Mouse (Mus musculus) small intestine, adult 2 months (tissue): Measurements from ENCODE around the gene Crtc3. TPM values are rescaled to one million over a fixed set of nuclear protein-coding genes. Genes with fewer than 3 reads are reported as not detected.
A peak's percentile ranks its signal among the peaks of the same experiment; 100 is the strongest.

Experiments
- H3K27ac ChIP-seq: fragments of 200-500 bp; 2 replicates; pipeline ENCODE4 v1.5.1; 2012; ENCODE audit warnings: low read depth, low read length, control low read depth, inconsistent platforms; ENCODE audit not compliant: insufficient read depth
- H3K27me3 ChIP-seq: fragments of 200-500 bp; 2 replicates; pipeline ENCODE4 v1.6.1; 2012; ENCODE audit warnings: mild to moderate bottlenecking, moderate library complexity, low read length, inconsistent platforms; ENCODE audit not compliant: control insufficient read depth, insufficient read depth
- H3K36me3 ChIP-seq: fragments of 200-500 bp; 2 replicates; pipeline ENCODE4 v1.6.1; 2012; ENCODE audit warnings: mild to moderate bottlenecking, low read length, control low read depth, inconsistent platforms; ENCODE audit not compliant: control insufficient read depth, insufficient read depth
- H3K4me1 ChIP-seq: fragments of 200-500 bp; 2 replicates; pipeline ENCODE4 v1.6.1; 2012; ENCODE audit warnings: low read length, inconsistent platforms, mixed read lengths; ENCODE audit not compliant: control insufficient read depth, insufficient read depth, insufficient read length
- H3K4me3 ChIP-seq: fragments of 200-500 bp; 2 replicates; pipeline ENCODE4 v1.5.1; 2012; ENCODE audit warnings: low read depth, mild to moderate bottlenecking, control low read depth, inconsistent platforms, low read length, moderate library complexity
- CTCF ChIP-seq: fragments of 200-500 bp; IDR thresholded peaks from 2 replicates; pipeline ENCODE4 v1.5.1; 2012; ENCODE audit warnings: low read depth, mild to moderate bottlenecking, control low read depth, inconsistent platforms, low read length, moderate library complexity, mixed read lengths; ENCODE audit not compliant: insufficient replicate concordance, insufficient read length; ENCODE audit errors: extremely low read depth
- POLR2A ChIP-seq: fragments of 200-500 bp; IDR thresholded peaks from 2 replicates; pipeline ENCODE4 v1.6.1; 2012; ENCODE audit warnings: low read depth, mild to moderate bottlenecking, control low read depth, inconsistent platforms, low read length, moderate library complexity
- WGBS: fragments of 180-500 bp; shearing (Covaris S2); methylation state at CpG from one replicate; pipeline ENCODE4 v1.1.7; 2018; 5-methylcytosine and 5-hydroxymethylcytosine counted together
- polyA plus RNA-seq: library from polyadenylated mRNA; depleted of rRNA; stranded (reverse); fragments of >200 nt; gene quantifications from 2 replicates; pipeline ENCODE4 v1.2.3, GENCODE M21; 2012

Gene Crtc3
- polyA plus RNA-seq, 1 experiment = 15.7 TPM

- 88% methylated on average over 5 of the region's 5 CpGs for WGBS
- H3K27me3 ChIP-seq = no peaks in the 10 kb centered on the region
Measured at GRCm38 (mm10) chr7:80697859-80698258, 9.2 kb upstream of the Crtc3 start.

GRCm38 (mm10) chr7:80696903-80697302 lies 8.2 kb upstream of the Crtc3 start:
- H3K4me3 ChIP-seq = no peak overlapping the region
- no peaks in the 10 kb centered on the region for H3K4me1 ChIP-seq
- TF ChIP-seq CTCF (no peak), POLR2A (no peak)
- 18% methylated on average over 4 of the region's 4 CpGs for WGBS
- no peaks in the 10 kb centered on the region for H3K27me3 ChIP-seq
- H3K27ac ChIP-seq = no peak overlapping the region
- H3K36me3 ChIP-seq = no peaks in the 10 kb centered on the region

More at GRCm38 (mm10) chr7:80697859-80698258, 9.2 kb upstream of the Crtc3 start:
- no peaks in the 10 kb centered on the region for H3K36me3 ChIP-seq
- H3K4me3 ChIP-seq = no peak overlapping the region
- H3K27ac ChIP-seq = no peak overlapping the region
- no peaks in the 10 kb centered on the region for H3K4me1 ChIP-seq
- TF ChIP-seq CTCF = no peak

GRCm38 (mm10) chr7:80696334-80696733 lies 7.7 kb upstream of the Crtc3 start:
- Histone ChIP-seq H3K27me3 (no peaks in the 10 kb centered on the region), H3K36me3 (no peaks in the 10 kb centered on the region), H3K4me3 (no peak overlapping the region), H3K4me1 (no peaks in the 10 kb centered on the region), H3K27ac (no peak overlapping the region)
- WGBS = 20% methylated on average over 1 of the region's 1 CpGs
- TF ChIP-seq POLR2A (no peak), CTCF (no peak)

- Histone ChIP-seq H3K27ac (no peak overlapping the region), H3K36me3 (no peaks in the 10 kb centered on the region), H3K27me3 (no peaks in the 10 kb centered on the region), H3K4me3 (no peak overlapping the region), H3K4me1 (peaks cover 5% of the 10 kb centered on the region; the same call in 1 of the 2 replicates)
- no peak for TF ChIP-seq POLR2A
- WGBS = 93% methylated on average over 9 of the region's 9 CpGs
Measured at GRCm38 (mm10) chr7:80692472-80692871, 3.8 kb upstream of the Crtc3 start.

- peaks cover 5% of the 10 kb centered on the region; the same call in 1 of the 2 replicates for H3K4me1 ChIP-seq
- WGBS = 84% methylated on average over 6 of the region's 6 CpGs
- H3K27ac ChIP-seq = no peak overlapping the region
- no peak overlapping the region for H3K4me3 ChIP-seq
- no peaks in the 10 kb centered on the region for H3K36me3 ChIP-seq
- H3K27me3 ChIP-seq = no peaks in the 10 kb centered on the region
- no peak for TF ChIP-seq CTCF
- TF ChIP-seq POLR2A = no peak
Measured at GRCm38 (mm10) chr7:80691131-80691530, 2.5 kb upstream of the Crtc3 start.

- no peak for TF ChIP-seq POLR2A
- TF ChIP-seq CTCF = peak; percentile 6; the same call in 1 of the 2 replicates
- Histone ChIP-seq H3K27me3 (no peaks in the 10 kb centered on the region), H3K36me3 (no peaks in the 10 kb centered on the region), H3K27ac (peak overlapping the region; percentile 88), H3K4me3 (peak overlapping the region; percentile 97), H3K4me1 (peaks cover 5% of the 10 kb centered on the region; the same call in 1 of the 2 replicates)
- 17% methylated on average over 10 of the region's 10 CpGs for WGBS
Measured at GRCm38 (mm10) chr7:80689221-80689591, 529 bp upstream of the Crtc3 start.

GRCm38 (mm10) chr7:80687721-80688555 lies 739 bp downstream of the Crtc3 start:
- Histone ChIP-seq H3K27ac (peak overlapping the region; percentile 92; the same call in 1 of the 2 replicates), H3K36me3 (no peaks in the 10 kb centered on the region), H3K4me3 (peak overlapping the region; percentile 97), H3K27me3 (no peaks in the 10 kb centered on the region), H3K4me1 (peaks cover 5% of the 10 kb centered on the region; the same call in 1 of the 2 replicates)
- TF ChIP-seq CTCF = no peak
- no peak; the same call in 1 of the 2 replicates for TF ChIP-seq POLR2A
- 2% methylated on average over 62 of the region's 69 CpGs for WGBS
